Mouse (Mus musculus): ENCODE results near the gene Pex11g. TPM values are rescaled to one million over a fixed set of nuclear protein-coding genes. Genes with fewer than 3 reads are reported as not detected.

Pex11g gene
- polyA plus RNA-seq, 1 experiment from 2014 or later, result 3.2 TPM

GRCm38 (mm10) chr8:3485192-3485591 lies 17.7 kb upstream of the Pex11g start:
- no peak overlapping the region for H3K4me2 ChIP-seq (ENCODE audit: low read length)
- H3K4me3 ChIP-seq (replicated peaks; ENCODE audit: low read depth, low read length), result no peak overlapping the region
- no peak overlapping the region for H3K27ac ChIP-seq (replicated peaks; ENCODE audit: low read depth, low read length)
- no peaks in the 10 kb centered on the region for H3K4me1 ChIP-seq (ENCODE audit: control insufficient read depth, insufficient read depth, low read length)
- no peaks in the 10 kb centered on the region for H3K27me3 ChIP-seq (ENCODE audit: control insufficient read depth, insufficient read depth, low read length)
- ATAC-seq (ENCODE audit: low FRiP score, low TSS enrichment), result no peak
- H3K9ac ChIP-seq (replicated peaks; ENCODE audit: low read length), result no peak overlapping the region
- WGBS, result 27% methylated on average over 5 of the region's 5 CpGs
- H3K36me3 ChIP-seq (ENCODE audit: control insufficient read depth, insufficient read depth, low read length), result no peaks in the 10 kb centered on the region
- no peak for DNase-seq
- H3K9me3 ChIP-seq (ENCODE audit: control insufficient read depth, low read length), result no peaks in the 10 kb centered on the region

GRCm38 (mm10) chr8:3483546-3483945 lies 16.1 kb upstream of the Pex11g start:
- no peaks in the 10 kb centered on the region for H3K4me1 ChIP-seq (ENCODE audit: control insufficient read depth, insufficient read depth, low read length)
- ATAC-seq (ENCODE audit: low FRiP score, low TSS enrichment), result no peak
- no peaks in the 10 kb centered on the region for H3K27me3 ChIP-seq (ENCODE audit: control insufficient read depth, insufficient read depth, low read length)
- WGBS, result 87% methylated on average over 7 of the region's 7 CpGs
- H3K4me3 ChIP-seq (replicated peaks; ENCODE audit: low read depth, low read length), result no peak overlapping the region
- DNase-seq, result no peak
- no peak overlapping the region for H3K4me2 ChIP-seq (ENCODE audit: low read length)
- H3K9ac ChIP-seq (replicated peaks; ENCODE audit: low read length), result no peak overlapping the region
- no peaks in the 10 kb centered on the region for H3K9me3 ChIP-seq (ENCODE audit: control insufficient read depth, low read length)
- H3K36me3 ChIP-seq (ENCODE audit: control insufficient read depth, insufficient read depth, low read length), result no peaks in the 10 kb centered on the region
- H3K27ac ChIP-seq (replicated peaks; ENCODE audit: low read depth, low read length), result no peak overlapping the region

- no peaks in the 10 kb centered on the region for H3K36me3 ChIP-seq (ENCODE audit: control insufficient read depth, insufficient read depth, low read length)
- H3K4me2 ChIP-seq (ENCODE audit: low read length), result no peak overlapping the region
- DNase-seq, result no peak
- no peak overlapping the region for H3K4me3 ChIP-seq (replicated peaks; ENCODE audit: low read depth, low read length)
- 0 out of 2 replicates have a peak, but pooled peaks cover 1% of the 10 kb centered on the region for H3K27me3 ChIP-seq (ENCODE audit: control insufficient read depth, insufficient read depth, low read length)
- H3K9ac ChIP-seq (replicated peaks; ENCODE audit: low read length), result no peak overlapping the region
- 88% methylated on average over 22 of the region's 22 CpGs for WGBS
- no peaks in the 10 kb centered on the region for H3K4me1 ChIP-seq (ENCODE audit: control insufficient read depth, insufficient read depth, low read length)
- H3K27ac ChIP-seq (replicated peaks; ENCODE audit: low read depth, low read length), result no peak overlapping the region
- no peak for ATAC-seq (ENCODE audit: low FRiP score, low TSS enrichment)
- H3K9me3 ChIP-seq (ENCODE audit: control insufficient read depth, low read length), result no peaks in the 10 kb centered on the region
Observed at GRCm38 (mm10) chr8:3482240-3482740, 14.8 kb upstream of the Pex11g start.

- H3K4me3 ChIP-seq (replicated peaks; ENCODE audit: low read depth, low read length), result no peak overlapping the region
- H3K4me2 ChIP-seq (ENCODE audit: low read length), result no peak overlapping the region
- no peaks in the 10 kb centered on the region for H3K36me3 ChIP-seq (ENCODE audit: control insufficient read depth, insufficient read depth, low read length)
- H3K9ac ChIP-seq (replicated peaks; ENCODE audit: low read length), result no peak overlapping the region
- 63% methylated on average over 5 of the region's 5 CpGs for WGBS
- no peak for DNase-seq
- no peak for ATAC-seq (ENCODE audit: low FRiP score, low TSS enrichment)
- 0 out of 2 replicates have a peak, but pooled peaks cover 2% of the 10 kb centered on the region for H3K27me3 ChIP-seq (ENCODE audit: control insufficient read depth, insufficient read depth, low read length)
- no peaks in the 10 kb centered on the region for H3K4me1 ChIP-seq (ENCODE audit: control insufficient read depth, insufficient read depth, low read length)
- no peaks in the 10 kb centered on the region for H3K9me3 ChIP-seq (ENCODE audit: control insufficient read depth, low read length)
- H3K27ac ChIP-seq (replicated peaks; ENCODE audit: low read depth, low read length), result no peak overlapping the region
Observed at GRCm38 (mm10) chr8:3481605-3482004, 14.1 kb upstream of the Pex11g start.

- Histone ChIP-seq H3K9me3 (ENCODE audit: control insufficient read depth, low read length) (no peaks in the 10 kb centered on the region), H3K9ac (replicated peaks; ENCODE audit: low read length) (no peak overlapping the region), H3K36me3 (ENCODE audit: control insufficient read depth, insufficient read depth, low read length) (no peaks in the 10 kb centered on the region), H3K27ac (replicated peaks; ENCODE audit: low read depth, low read length) (no peak overlapping the region), H3K4me1 (ENCODE audit: control insufficient read depth, insufficient read depth, low read length) (no peaks in the 10 kb centered on the region; the same call in 1 of the 2 replicates), H3K4me2 (ENCODE audit: low read length) (no peak overlapping the region), H3K4me3 (replicated peaks; ENCODE audit: low read depth, low read length) (no peak overlapping the region), H3K27me3 (ENCODE audit: control insufficient read depth, insufficient read depth, low read length) (0 out of 2 replicates have a peak, but pooled peaks cover 2% of the 10 kb centered on the region)
- WGBS, result 80% methylated on average over 4 of the region's 4 CpGs
- DNase-seq (no peak), ATAC-seq (ENCODE audit: low FRiP score, low TSS enrichment) (no peak)
Observed at GRCm38 (mm10) chr8:3480221-3480785, 12.8 kb upstream of the Pex11g start.

- WGBS, result 23% methylated on average over 37 of the region's 37 CpGs
- H3K27ac ChIP-seq (replicated peaks; ENCODE audit: low read depth, low read length), result no peak overlapping the region
- no peaks in the 10 kb centered on the region for H3K9me3 ChIP-seq (ENCODE audit: control insufficient read depth, low read length)
- H3K4me1 ChIP-seq (ENCODE audit: control insufficient read depth, insufficient read depth, low read length), result no peaks in the 10 kb centered on the region; the same call in 1 of the 2 replicates
- ATAC-seq (ENCODE audit: low FRiP score, low TSS enrichment) (peak; percentile 43; the same call in 1 of the 2 replicates), DNase-seq (peak; percentile 62)
- H3K9ac ChIP-seq (replicated peaks; ENCODE audit: low read length), result peak overlapping the region; percentile 47
- peak overlapping the region; percentile 35 for H3K4me3 ChIP-seq (replicated peaks; ENCODE audit: low read depth, low read length)
- peak overlapping the region; percentile 51 for H3K4me2 ChIP-seq (ENCODE audit: low read length)
- H3K27me3 ChIP-seq (ENCODE audit: control insufficient read depth, insufficient read depth, low read length), result 0 out of 2 replicates have a peak, but pooled peaks cover 2% of the 10 kb centered on the region
- H3K36me3 ChIP-seq (ENCODE audit: control insufficient read depth, insufficient read depth, low read length), result no peaks in the 10 kb centered on the region
Observed at GRCm38 (mm10) chr8:3475715-3476429, 8.4 kb upstream of the Pex11g start.

- H3K36me3 ChIP-seq (ENCODE audit: control insufficient read depth, insufficient read depth, low read length), result no peaks in the 10 kb centered on the region
- no peaks in the 10 kb centered on the region for H3K27me3 ChIP-seq (ENCODE audit: control insufficient read depth, insufficient read depth, low read length)
- no peak for DNase-seq
- peaks cover 4% of the 10 kb centered on the region for H3K4me1 ChIP-seq (ENCODE audit: control insufficient read depth, insufficient read depth, low read length)
- no peak within 1 kb of the TSS for H3K4me2 ChIP-seq (ENCODE audit: low read length)
- no peak within 1 kb of the TSS for H3K9ac ChIP-seq (replicated peaks; ENCODE audit: low read length)
- H3K9me3 ChIP-seq (ENCODE audit: control insufficient read depth, low read length), result no peaks in the 10 kb centered on the region
- H3K27ac ChIP-seq (replicated peaks; ENCODE audit: low read depth, low read length), result no peak within 1 kb of the TSS
- no peak for ATAC-seq (ENCODE audit: low FRiP score, low TSS enrichment)
- H3K4me3 ChIP-seq (replicated peaks; ENCODE audit: low read depth, low read length), result no peak within 1 kb of the TSS
Observed at GRCm38 (mm10) chr8:3470562-3470961, 3.1 kb upstream of the Pex11g start, which contains the start of gene Tex45. TSS of gene Tex45 (plus strand) at chr8:3470862.

GRCm38 (mm10) chr8:3468838-3469237 lies 1.4 kb upstream of the Pex11g start:
- no peak for DNase-seq

More at GRCm38 (mm10) chr8:3468838-3469237, 1.4 kb upstream of the Pex11g start:
- H3K9ac ChIP-seq (replicated peaks; ENCODE audit: low read length), result no peak overlapping the region
- peaks cover 4% of the 10 kb centered on the region for H3K4me1 ChIP-seq (ENCODE audit: control insufficient read depth, insufficient read depth, low read length)
- H3K27ac ChIP-seq (replicated peaks; ENCODE audit: low read depth, low read length), result no peak overlapping the region
- no peak overlapping the region for H3K4me3 ChIP-seq (replicated peaks; ENCODE audit: low read depth, low read length)
- ATAC-seq (ENCODE audit: low FRiP score, low TSS enrichment), result no peak
- H3K4me2 ChIP-seq (ENCODE audit: low read length), result no peak overlapping the region
- 90% methylated on average over 1 of the region's 1 CpGs for WGBS
- no peaks in the 10 kb centered on the region for H3K9me3 ChIP-seq (ENCODE audit: control insufficient read depth, low read length)
- H3K36me3 ChIP-seq (ENCODE audit: control insufficient read depth, insufficient read depth, low read length), result no peaks in the 10 kb centered on the region
- H3K27me3 ChIP-seq (ENCODE audit: control insufficient read depth, insufficient read depth, low read length), result no peaks in the 10 kb centered on the region

Measured in midbrain, embryonic 14.5 days (tissue).